Mouse (Mus musculus) forebrain, embryonic 10.5 days (tissue): ENCODE measurements around the gene Olfr1018. TPM values are rescaled to one million over a fixed set of nuclear protein-coding genes. Genes with fewer than 3 reads are reported as not detected.

Experiments used
- DNase-seq: peaks from one replicate; pipeline ENCODE4 v3.0.0-alpha.2; 2017; ENCODE audit warnings: low spot score; ENCODE audit errors: extremely low spot score
- H3K27ac ChIP-seq: fragments of 300-500 bp; sonication (generic); 2 replicates; pipeline ENCODE4 v1.5.1; 2016; ENCODE audit warnings: mild to moderate bottlenecking
- H3K27me3 ChIP-seq: fragments of 300-500 bp; sonication (generic); 2 replicates; pipeline ENCODE4 v1.6.1; 2016; ENCODE audit warnings: mild to moderate bottlenecking; ENCODE audit not compliant: poor library complexity, severe bottlenecking
- H3K36me3 ChIP-seq: fragments of 300-500 bp; sonication (generic); replicated peaks from 2 replicates; pipeline ENCODE4 v1.6.1; 2016; ENCODE audit warnings: mild to moderate bottlenecking, moderate library complexity
- H3K4me1 ChIP-seq: fragments of 300-500 bp; sonication (generic); 2 replicates; pipeline ENCODE4 v1.6.1; 2016
- H3K4me3 ChIP-seq: fragments of 300-500 bp; sonication (generic); 2 replicates; pipeline ENCODE4 v1.5.1; 2016; ENCODE audit warnings: mild to moderate bottlenecking, moderate library complexity
- H3K9me3 ChIP-seq: fragments of 300-500 bp; sonication (generic); 2 replicates; pipeline ENCODE4 v1.6.1; 2016; ENCODE audit warnings: mild to moderate bottlenecking, moderate library complexity
- WGBS: fragments of 180-500 bp; shearing (Covaris S2); methylation state at CpG from one replicate; pipeline ENCODE4 v1.1.7; 2016; 5-methylcytosine and 5-hydroxymethylcytosine counted together
- polyA plus RNA-seq: library from polyadenylated mRNA; unstranded; fragments of >200 nt; fragmentation: Nextera tagmentation; extraction: Ambion mirVana; gene quantifications from 2 replicates; pipeline ENCODE4 v1.2.1, GENCODE M21; 2016

The Olfr1018 gene
- polyA plus RNA-seq: not detected in 2 replicates

DNA sequence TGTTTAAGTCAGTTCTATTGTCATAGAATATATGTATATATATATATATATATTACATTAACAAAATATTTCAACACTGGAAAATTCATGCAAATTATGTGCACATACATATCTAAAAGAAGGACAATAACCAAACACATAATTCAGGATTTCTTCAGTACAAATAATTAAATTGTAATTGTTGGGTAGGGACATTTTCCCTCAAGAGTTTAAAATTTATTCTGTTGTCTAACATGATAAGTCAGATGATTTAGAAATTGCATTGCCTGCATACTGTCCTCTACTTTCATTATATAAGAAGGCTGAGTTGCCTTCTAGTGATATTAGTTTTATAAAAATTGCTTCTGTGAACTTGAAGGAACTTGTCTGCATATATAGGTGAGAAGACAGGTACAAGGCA lies at the start of gene Olfr1018:
TSS of gene Olfr1018 (plus strand) at position 301 of the 400 bp plus-strand sequence.
- H3K9me3 ChIP-seq: no peaks in the 10 kb centered on the region
- no peaks in the 10 kb centered on the region for H3K27me3 ChIP-seq
- no peaks in the 10 kb centered on the region for H3K4me1 ChIP-seq
- H3K27ac ChIP-seq: no peak within 1 kb of the TSS
- no peaks in the 10 kb centered on the region for H3K36me3 ChIP-seq
- H3K4me3 ChIP-seq: no peak within 1 kb of the TSS
- DNase-seq: no peak

DNA sequence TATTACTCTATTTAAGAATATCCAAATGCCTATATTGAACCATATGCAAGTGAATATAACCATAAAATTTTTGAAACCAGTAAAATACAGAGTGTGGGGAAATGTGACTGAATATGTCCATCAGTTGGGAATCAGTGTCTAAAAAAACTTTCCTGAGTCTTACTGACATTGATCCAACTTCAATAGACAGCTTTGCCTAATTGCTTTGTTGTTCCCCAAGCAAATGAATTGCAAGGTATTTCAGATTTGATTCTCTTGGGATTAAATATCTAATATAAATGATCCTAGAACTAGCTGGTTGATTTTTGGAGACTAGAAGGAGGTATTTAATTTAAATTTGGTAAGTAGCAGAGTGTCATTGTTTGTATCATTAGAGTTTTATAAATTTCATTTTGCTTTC lies 45.9 kb upstream of the Olfr1018 start, which contains the start of gene Olfr1014:
TSS of gene Olfr1014 (plus strand) at position 301 of the 400 bp plus-strand sequence.
- no peaks in the 10 kb centered on the region for H3K9me3 ChIP-seq
- no peak within 1 kb of the TSS for H3K27ac ChIP-seq
- no peak within 1 kb of the TSS for H3K4me3 ChIP-seq
- no peaks in the 10 kb centered on the region for H3K4me1 ChIP-seq
- no peak for DNase-seq
- no peaks in the 10 kb centered on the region for H3K36me3 ChIP-seq
- H3K27me3 ChIP-seq: no peaks in the 10 kb centered on the region

DNA sequence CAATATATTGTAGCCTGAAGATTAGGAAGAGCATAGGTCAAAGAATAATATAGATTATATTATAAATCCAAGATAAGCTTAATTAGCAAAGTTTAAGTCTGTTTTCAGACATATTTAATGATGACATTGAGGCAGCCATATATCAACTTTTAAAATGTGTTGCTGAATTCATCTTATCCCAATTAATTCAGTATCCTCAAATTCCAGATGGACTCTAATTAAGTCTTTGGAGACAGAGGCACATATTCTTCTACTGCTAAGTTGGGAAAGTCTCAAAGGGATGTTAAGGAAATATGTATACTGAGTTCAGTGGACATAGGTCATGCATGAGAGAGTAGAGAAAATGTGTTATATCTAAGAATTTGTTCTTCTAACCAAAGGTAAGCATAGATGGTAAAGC lies 36.6 kb upstream of the Olfr1018 start, which contains the start of gene Olfr1015:
TSS of gene Olfr1015 (plus strand) at position 301 of the 400 bp plus-strand sequence.
- Histone ChIP-seq H3K27ac (no peak within 1 kb of the TSS), H3K4me3 (no peak within 1 kb of the TSS), H3K4me1 (no peaks in the 10 kb centered on the region), H3K36me3 (no peaks in the 10 kb centered on the region), H3K9me3 (no peaks in the 10 kb centered on the region), H3K27me3 (no peaks in the 10 kb centered on the region)
- DNase-seq: no peak

DNA sequence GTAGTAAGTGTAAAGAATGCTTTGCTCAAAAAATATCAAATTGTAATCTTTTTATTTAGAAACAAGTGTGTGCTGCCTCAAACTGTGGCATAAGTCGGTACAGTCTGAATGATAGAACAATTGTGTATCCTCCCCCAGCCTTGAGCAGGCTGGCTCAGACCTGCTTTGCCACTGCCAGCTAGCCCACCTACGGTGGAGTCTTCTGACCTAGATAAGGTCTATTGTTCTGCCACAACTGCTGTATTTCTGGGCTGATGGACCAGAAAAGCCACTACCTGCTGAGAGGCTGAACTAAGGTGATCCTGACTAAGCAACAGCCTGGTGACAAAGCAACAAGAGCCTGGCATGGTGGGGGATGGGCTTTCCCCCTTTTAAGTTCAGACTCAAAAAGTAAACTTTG lies 25.9 kb upstream of the Olfr1018 start:
- WGBS: 24% methylated on average over 2 of the region's 2 CpGs
- H3K4me3 ChIP-seq: no peak overlapping the region
- no peaks in the 10 kb centered on the region for H3K27me3 ChIP-seq
- no peaks in the 10 kb centered on the region for H3K36me3 ChIP-seq
- peaks cover 5% of the 10 kb centered on the region for H3K4me1 ChIP-seq
- no peak overlapping the region for H3K27ac ChIP-seq
- DNase-seq: no peak
- no peaks in the 10 kb centered on the region for H3K9me3 ChIP-seq

DNA sequence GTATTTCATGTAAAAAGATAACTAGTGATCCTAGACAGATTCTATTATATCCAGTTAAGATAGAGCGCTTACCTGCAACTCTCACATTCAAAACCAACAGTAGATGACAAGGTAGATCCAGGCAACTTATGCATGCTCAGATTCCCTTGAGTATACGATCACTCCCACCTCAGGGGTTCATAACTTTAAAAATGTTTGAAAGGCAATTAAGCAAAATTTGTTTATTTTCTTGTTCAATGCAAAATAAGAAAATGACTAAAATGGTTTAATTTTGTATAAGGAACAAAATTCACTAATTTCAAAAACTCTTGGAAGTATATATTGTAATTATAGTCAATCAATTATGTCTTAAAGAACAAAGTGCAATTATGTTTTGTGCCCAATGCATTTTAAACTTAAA lies 15.8 kb upstream of the Olfr1018 start, which contains the start of gene Olfr1016:
TSS of gene Olfr1016 (minus strand) at position 101 of the 400 bp plus-strand sequence.
- H3K4me1 ChIP-seq: no peaks in the 10 kb centered on the region
- no peak for DNase-seq
- WGBS: 93% methylated on average over 2 of the region's 2 CpGs
- H3K27me3 ChIP-seq: no peaks in the 10 kb centered on the region
- no peak within 1 kb of the TSS for H3K4me3 ChIP-seq
- H3K27ac ChIP-seq: no peak within 1 kb of the TSS
- H3K36me3 ChIP-seq: no peaks in the 10 kb centered on the region
- H3K9me3 ChIP-seq: no peaks in the 10 kb centered on the region

DNA sequence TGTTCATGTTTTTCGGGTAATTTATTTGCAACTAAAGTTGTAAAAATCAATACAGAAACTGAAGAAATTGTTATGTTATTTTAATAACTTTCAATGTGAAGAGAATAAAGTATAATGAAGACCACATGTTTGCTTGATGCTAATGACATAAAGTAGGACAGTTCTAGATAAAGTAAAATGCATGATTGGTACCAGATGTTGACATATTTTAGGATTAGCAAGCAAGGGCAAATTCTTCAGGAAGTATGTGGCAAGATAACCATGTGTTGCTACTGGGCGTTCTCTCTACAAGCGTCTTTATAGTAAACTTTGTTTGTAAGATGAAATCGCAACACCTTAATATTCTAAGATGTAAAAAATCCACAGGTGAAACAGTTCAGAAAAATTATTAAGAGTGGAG lies 13.8 kb upstream of the Olfr1018 start:
- no peak overlapping the region for H3K4me3 ChIP-seq
- no peak for DNase-seq
- H3K27ac ChIP-seq: no peak overlapping the region
- no peaks in the 10 kb centered on the region for H3K36me3 ChIP-seq
- WGBS: 79% methylated on average over 4 of the region's 4 CpGs
- no peaks in the 10 kb centered on the region for H3K4me1 ChIP-seq
- no peaks in the 10 kb centered on the region for H3K27me3 ChIP-seq
- no peaks in the 10 kb centered on the region for H3K9me3 ChIP-seq

DNA sequence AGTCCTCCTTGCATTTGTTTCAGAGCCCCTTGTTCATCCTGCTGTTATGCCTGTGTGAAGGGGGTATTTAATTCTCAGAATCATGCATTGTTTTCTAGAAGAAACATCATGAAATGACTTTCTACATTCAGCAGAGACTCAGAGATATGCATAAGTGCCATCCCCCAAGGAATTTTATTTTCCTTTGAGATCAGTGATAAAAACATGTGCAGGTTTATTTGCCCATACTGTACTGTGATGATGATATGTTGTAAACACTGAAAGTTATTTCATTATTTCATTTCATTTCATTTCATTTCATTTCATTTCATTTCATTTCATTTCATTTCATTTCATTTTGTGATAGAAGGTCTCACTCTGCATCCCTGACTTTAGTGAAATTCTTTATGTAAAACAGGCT lies 27.1 kb downstream of the Olfr1018 start, which contains the start of gene Olfr1019:
TSS of gene Olfr1019 (minus strand) at position 101 of the 400 bp plus-strand sequence.
- Histone ChIP-seq H3K4me3 (no peak within 1 kb of the TSS), H3K4me1 (no peaks in the 10 kb centered on the region), H3K36me3 (no peaks in the 10 kb centered on the region), H3K27me3 (no peaks in the 10 kb centered on the region), H3K9me3 (no peaks in the 10 kb centered on the region), H3K27ac (no peak within 1 kb of the TSS)
- DNase-seq: no peak

DNA sequence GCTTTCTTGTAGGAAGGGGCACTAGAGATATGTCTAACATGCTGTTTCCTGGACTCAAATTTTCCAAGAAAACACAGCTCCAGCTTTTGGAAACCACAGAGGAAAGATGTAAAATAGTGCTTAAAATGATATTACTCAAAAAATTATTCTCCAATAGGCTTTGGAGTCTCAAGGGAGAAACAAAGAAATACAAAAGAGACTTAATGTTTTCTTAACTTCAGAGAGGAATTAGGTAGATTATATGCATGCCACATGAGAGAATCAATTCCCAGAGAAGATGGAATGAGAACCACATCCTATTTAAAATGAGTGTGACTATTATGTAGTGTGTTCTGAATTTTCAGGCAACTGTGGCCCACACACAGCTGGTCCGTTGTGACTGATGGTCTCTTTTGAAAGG lies 28.5 kb downstream of the Olfr1018 start, which contains the start of gene Olfr1020:
TSS of gene Olfr1020 (plus strand) at position 301 of the 400 bp plus-strand sequence.
- H3K4me1 ChIP-seq: no peaks in the 10 kb centered on the region
- H3K36me3 ChIP-seq: no peaks in the 10 kb centered on the region
- no peaks in the 10 kb centered on the region for H3K27me3 ChIP-seq
- no peak for DNase-seq
- no peaks in the 10 kb centered on the region for H3K9me3 ChIP-seq
- H3K27ac ChIP-seq: no peak within 1 kb of the TSS
- H3K4me3 ChIP-seq: no peak within 1 kb of the TSS
- 73% methylated on average over 1 of the region's 1 CpGs for WGBS

DNA sequence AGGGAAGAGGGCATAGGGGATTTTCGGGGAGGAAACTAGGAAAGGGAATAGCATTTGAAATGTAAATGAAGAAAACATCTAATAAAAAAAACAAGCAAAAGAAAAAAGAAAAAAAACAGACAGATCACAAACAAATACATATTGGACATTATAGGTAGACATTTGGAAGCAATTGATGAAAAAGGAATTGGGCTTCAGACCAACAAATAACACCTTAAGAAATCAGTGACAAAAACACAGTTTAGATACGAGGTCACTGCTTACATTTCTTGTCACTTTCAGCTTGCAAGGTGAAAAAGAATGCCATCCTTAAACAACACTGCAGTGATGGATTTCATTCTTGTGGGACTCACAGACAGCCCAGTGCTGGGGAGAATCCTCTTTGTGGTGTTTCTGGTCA lies 50.0 kb downstream of the Olfr1018 start, which contains the start of gene Olfr1022:
TSS of gene Olfr1022 (plus strand) at position 301 of the 400 bp plus-strand sequence.
- Histone ChIP-seq H3K4me1 (no peaks in the 10 kb centered on the region), H3K27me3 (no peaks in the 10 kb centered on the region), H3K36me3 (no peaks in the 10 kb centered on the region), H3K9me3 (no peaks in the 10 kb centered on the region), H3K27ac (no peak within 1 kb of the TSS), H3K4me3 (no peak within 1 kb of the TSS)
- WGBS: 72% methylated on average over 2 of the region's 2 CpGs
- no peak for DNase-seq

Other genes starting within 250 kb of the Olfr1018 start
- not detected in 2 replicates for gene Olfr996, start 239.3 kb upstream of the Olfr1018 start, polyA plus RNA-seq
- not detected in 2 replicates for gene Olfr998, start 229.5 kb upstream of the Olfr1018 start, polyA plus RNA-seq
- not detected in 2 replicates for gene Olfr1000, start 206.6 kb upstream of the Olfr1018 start, polyA plus RNA-seq
- gene Olfr1002, start 167.8 kb upstream of the Olfr1018 start, polyA plus RNA-seq: not detected in 2 replicates
- gene Olfr154, start 154.0 kb upstream of the Olfr1018 start, polyA plus RNA-seq: not detected in 2 replicates
- not detected in 2 replicates for gene Olfr1006, start 139.7 kb upstream of the Olfr1018 start, polyA plus RNA-seq
- not detected in 2 replicates for gene Olfr1008, start 129.0 kb upstream of the Olfr1018 start, polyA plus RNA-seq
- gene Olfr1009, start 103.1 kb upstream of the Olfr1018 start, polyA plus RNA-seq: not detected in 2 replicates
- not detected in 2 replicates for gene Olfr1012, start 55.7 kb upstream of the Olfr1018 start, polyA plus RNA-seq
- gene Olfr1013, start 51.4 kb upstream of the Olfr1018 start, polyA plus RNA-seq: not detected in 2 replicates
- gene Olfr1014, start 45.8 kb upstream of the Olfr1018 start, polyA plus RNA-seq: not detected in 2 replicates
- gene Olfr1015, start 36.5 kb upstream of the Olfr1018 start, polyA plus RNA-seq: not detected in 2 replicates
- not detected in 2 replicates for gene Olfr1016, start 15.9 kb upstream of the Olfr1018 start, polyA plus RNA-seq
- not detected in 2 replicates for gene Olfr1019, start 27.0 kb downstream of the Olfr1018 start, polyA plus RNA-seq
- gene Olfr1020, start 28.6 kb downstream of the Olfr1018 start, polyA plus RNA-seq: not detected in 2 replicates
- not detected in 2 replicates for gene Olfr1022, start 50.1 kb downstream of the Olfr1018 start, polyA plus RNA-seq
- gene Olfr1023, start 67.2 kb downstream of the Olfr1018 start, polyA plus RNA-seq: not detected in 2 replicates
- gene Olfr1024, start 86.6 kb downstream of the Olfr1018 start, polyA plus RNA-seq: not detected in 2 replicates
- gene Olfr1025-ps1, start 96.7 kb downstream of the Olfr1018 start, polyA plus RNA-seq: not detected in 2 replicates
- gene Olfr1026, start 103.1 kb downstream of the Olfr1018 start, polyA plus RNA-seq: not detected in 2 replicates
- gene Olfr1028, start 132.0 kb downstream of the Olfr1018 start, polyA plus RNA-seq: not detected in 2 replicates
- not detected in 2 replicates for gene Olfr1029, start 155.4 kb downstream of the Olfr1018 start, polyA plus RNA-seq
- not detected in 2 replicates for gene Olfr1030, start 160.8 kb downstream of the Olfr1018 start, polyA plus RNA-seq
- gene Olfr1031, start 171.8 kb downstream of the Olfr1018 start, polyA plus RNA-seq: not detected in 2 replicates
- gene Olfr1032, start 187.1 kb downstream of the Olfr1018 start, polyA plus RNA-seq: not detected in 2 replicates
- gene Olfr1033, start 202.2 kb downstream of the Olfr1018 start, polyA plus RNA-seq: not detected in 2 replicates
- gene Olfr1034, start 227.4 kb downstream of the Olfr1018 start, polyA plus RNA-seq: not detected in 2 replicates